Comparison of ENCODE assay signal across 24 mouse cellular contexts in genomic region chr8:4219617-4220016, GRCm38 (mm10). TPM values are rescaled to one million over a fixed set of nuclear protein-coding genes. Genes with fewer than 3 reads are reported as not detected.
"Had no signal": no experiment of that assay in that cellular context is flagged by ENCODE, and none has a peak within 500 bp of the region (broad histone marks: within the 10 kb centered on the region; RNA-seq: fewer than 3 reads in every experiment).

No protein-coding gene starts in this region.

- DNase-seq: heart, postnatal 10 days; heart, postnatal 14 days; heart, postnatal 36 days; heart, postnatal 4 days; kidney, adult 11 months; kidney, adult 18-20 months; kidney, adult 2 months; kidney, adult 8-10 months; kidney, adult 9 months; kidney, postnatal 10 days; kidney, postnatal 14 days; kidney, postnatal 25 days; kidney, postnatal 36 days; kidney, postnatal 4 days; layer of hippocampus, adult 9-11 months; layer of hippocampus, postnatal 36 days had no signal

RNA-seq across cellular contexts. Expression of gene Prr36, which starts 2.4 kb away (rescaled TPM):
- total RNA-seq: heart, adult 8-10 months; heart, postnatal 25 days; heart, postnatal 36 days had no signal

RNA-seq across cellular contexts. Expression of gene Lrrc8e, which starts 7.0 kb away (rescaled TPM):
- total RNA-seq: hematopoietic stem cell, adult 5-6 weeks; hindbrain, postnatal 0 days; layer of hippocampus, adult 18-20 months; layer of hippocampus, adult 2 months; layer of hippocampus, postnatal 10 days; layer of hippocampus, postnatal 25 days; layer of hippocampus, postnatal 36 days had no signal

RNA-seq across cellular contexts. Expression of gene Gm49320, which starts 19.0 kb away (rescaled TPM):
- total RNA-seq: heart, postnatal 25 days; hematopoietic stem cell, adult 5-6 weeks; hindbrain, postnatal 0 days had no signal
